Mouse (Mus musculus) c-Kit-positive CD71-negative TER-119-negative erythroid progenitor cells, embryonic 14.5 days (primary cell): ENCODE results near the gene Cenpa.
"Not testable (repeated sequence)": the region's sequence is repeated elsewhere in the genome, so short reads cannot be mapped to it uniquely, and the experiment has no call there.

Source experiments
- DNase-seq: peaks from one replicate; pipeline ENCODE4 v3.0.0-alpha.2; 2013; ENCODE audit warnings: low read depth

Cenpa gene

DNA sequence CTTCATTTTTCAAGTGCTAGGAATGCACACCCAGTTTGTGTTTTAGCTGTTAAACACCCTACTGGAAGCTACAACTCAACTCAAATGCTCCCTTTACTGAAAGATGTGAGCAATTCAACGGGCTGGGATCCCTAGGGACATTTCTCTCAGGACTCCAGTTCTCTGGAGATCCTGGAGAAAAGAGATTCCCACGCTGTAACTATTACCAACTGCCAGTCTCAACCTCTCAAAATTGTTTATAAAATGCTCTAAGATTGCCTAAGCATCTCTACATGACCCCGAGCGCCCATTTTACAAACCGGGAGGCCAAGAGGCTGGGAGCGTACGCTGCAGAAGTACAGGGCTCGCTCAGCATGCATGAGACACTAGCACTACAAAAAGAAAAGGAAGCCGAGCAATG lies 19.2 kb upstream of the Cenpa start:
- no peak for DNase-seq

DNA sequence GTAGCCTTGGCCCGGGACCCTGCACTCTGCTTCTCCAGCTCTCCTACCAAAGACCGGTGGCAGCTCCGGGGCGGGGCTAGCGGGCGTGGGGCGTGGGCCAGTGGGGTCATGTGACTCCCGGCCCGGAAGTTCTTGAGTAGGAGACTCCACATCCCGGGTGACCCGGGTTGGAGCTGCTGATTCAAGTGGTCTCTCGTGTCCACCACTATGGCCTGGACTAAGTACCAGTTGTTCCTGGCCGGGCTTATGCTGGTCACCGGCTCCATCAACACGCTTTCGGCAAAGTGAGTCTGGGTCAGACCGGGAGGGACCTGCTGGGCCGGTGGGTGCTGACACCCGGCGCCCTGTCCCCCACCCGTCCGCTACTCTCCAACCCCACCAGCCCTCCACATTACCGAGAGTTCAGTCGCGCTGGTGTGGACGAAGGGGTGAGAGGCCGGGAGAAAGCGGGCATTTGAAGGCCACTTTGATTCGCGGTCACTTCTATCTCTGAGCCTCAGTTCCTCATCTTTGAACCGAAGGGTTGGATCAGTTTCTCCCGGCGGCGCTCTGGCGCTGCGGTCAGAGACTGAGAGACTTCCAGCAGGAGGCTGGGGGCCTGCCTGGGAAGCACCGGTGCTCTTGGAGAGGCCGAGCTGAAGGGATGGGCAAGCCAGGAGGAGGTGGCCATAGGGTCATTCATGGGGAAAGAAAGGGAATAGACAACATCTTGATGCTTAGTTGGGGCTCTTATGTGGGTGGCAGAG lies 18.6 kb upstream of the Cenpa start, which contains the start of gene Slc35f6:
Gene Slc35f6, plus strand, starts transcription at position 119 of the 746 bp plus-strand sequence.
- peak; percentile 63 for DNase-seq

DNA sequence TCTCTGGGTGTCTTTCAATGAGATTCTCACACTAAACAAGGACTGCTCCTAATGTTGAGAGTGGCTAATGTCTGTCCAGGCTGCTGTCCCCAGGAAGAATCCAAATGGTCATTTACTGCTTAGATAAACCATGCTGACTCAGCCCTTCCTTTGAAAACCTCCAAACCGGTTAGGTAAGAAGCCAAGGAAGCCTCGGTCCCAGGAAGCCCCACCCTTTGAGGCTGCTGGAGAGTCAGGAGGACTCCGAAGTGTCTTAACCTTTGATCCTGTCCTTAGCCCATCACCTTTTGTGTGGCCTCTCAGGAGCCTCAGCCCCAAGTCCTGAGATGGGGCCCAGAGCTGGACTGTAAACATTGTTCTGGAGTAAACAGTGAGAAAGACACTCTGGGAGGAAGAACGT lies 17.0 kb upstream of the Cenpa start:
- DNase-seq: no peak

DNA sequence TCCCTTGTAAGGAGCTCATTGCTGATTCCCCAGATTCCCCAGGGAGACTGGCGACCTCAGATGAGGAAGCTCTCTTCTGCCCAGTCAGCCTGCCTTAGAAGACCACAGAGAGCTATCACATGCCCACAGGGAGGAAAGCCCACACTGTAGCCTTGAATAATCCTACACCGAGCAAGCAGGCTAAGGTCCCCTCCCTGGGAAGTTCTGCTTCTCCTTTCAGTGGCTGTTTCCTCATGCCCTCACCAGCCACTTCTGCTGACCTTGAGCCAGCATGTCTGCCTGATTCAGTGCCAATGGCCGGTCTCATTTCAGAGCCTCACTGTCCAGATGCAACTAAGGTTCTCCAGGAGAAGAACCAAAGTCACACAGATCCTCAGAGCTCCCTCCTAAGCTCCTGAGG lies 15.8 kb upstream of the Cenpa start:
- no peak for DNase-seq

DNA sequence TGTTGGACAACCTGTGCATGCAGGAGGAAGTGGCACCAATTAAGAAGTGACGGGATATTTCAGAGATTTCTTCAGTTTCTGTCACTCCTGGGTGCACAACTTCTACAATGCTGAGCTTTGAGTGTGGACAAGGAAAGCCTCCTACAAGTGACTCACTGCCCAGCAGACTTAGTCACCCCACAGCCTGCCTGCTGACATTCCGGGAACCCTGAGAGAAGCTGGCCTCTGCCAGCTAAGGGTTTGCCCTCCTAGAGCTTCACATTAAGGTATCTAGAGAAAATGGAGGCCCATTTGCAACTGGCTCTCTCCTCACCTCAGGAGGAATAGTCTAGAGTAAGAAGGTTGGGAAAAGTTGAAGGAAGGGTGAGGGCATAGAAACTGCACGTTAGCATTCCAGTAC lies 15.0 kb upstream of the Cenpa start:
- no peak for DNase-seq

DNA sequence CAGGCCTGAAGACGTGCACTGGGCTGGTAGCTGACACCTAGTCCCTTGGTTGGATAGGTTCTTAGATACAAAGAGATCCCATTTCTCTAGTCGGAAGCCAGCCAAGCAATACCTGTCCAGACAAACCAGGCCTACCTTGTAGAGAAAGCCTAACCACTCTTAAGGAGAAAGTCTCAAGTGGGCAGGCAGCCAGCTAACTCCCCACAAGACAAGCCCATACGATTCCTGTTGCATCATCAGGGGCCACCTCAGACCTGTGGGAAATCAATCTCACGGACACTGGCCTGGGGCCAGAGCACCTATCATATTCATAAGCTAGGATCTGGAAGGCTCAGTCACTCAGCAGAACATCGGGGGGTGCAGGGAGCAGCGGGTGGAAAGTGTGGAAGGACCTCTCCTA lies 13.3 kb upstream of the Cenpa start:
- DNase-seq: no peak

DNA sequence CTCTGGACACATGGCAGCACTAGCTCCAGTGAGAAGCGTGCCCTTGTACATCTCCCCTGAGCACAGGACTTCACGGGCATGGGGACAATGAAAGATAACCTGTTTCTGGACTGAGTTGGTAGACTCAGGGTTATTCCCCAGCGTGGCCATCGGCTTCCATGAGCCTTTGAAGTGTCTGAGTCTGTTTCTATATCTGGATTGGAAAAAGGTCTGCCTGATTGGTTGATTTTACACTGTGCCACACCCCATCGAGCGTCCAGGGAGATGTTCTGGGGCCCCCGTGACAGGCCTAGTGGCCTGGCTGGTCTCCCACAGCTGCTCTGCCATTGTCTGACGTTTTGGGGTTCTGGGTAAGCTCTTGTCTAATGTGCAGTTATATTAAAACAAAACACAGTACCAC lies 11.5 kb upstream of the Cenpa start:
- no peak for DNase-seq

DNA sequence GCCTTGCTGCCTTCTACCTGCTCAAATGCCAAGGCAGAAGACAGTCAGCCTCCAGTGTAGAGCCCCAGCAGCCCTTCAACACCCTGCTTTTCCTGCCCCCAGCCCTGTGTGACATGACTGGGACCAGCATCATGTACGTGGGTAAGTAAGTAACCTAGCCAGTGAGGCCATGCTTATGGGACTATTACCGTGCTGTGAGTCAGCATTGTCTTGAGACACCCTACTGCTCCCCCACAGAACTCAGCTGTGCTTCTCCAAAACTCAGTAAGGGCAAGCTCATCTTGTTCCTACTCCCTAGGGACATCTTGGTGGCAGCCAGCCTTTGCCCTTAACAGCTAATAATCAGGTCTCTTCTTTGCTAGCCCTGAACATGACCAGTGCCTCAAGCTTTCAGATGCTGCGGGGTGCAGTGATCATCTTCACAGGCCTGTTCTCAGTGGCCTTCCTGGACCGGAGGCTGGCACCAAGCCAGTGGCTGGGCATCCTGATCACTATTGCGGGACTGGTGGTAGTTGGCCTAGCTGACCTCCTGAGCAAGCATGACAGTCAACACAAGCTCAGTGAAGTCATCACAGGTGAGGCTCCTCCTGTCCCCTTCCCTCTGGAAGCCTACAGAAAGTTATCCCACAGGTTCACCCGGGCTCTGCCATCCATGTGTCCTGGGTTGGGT lies 10.9 kb upstream of the Cenpa start:
- DNase-seq: no peak

DNA sequence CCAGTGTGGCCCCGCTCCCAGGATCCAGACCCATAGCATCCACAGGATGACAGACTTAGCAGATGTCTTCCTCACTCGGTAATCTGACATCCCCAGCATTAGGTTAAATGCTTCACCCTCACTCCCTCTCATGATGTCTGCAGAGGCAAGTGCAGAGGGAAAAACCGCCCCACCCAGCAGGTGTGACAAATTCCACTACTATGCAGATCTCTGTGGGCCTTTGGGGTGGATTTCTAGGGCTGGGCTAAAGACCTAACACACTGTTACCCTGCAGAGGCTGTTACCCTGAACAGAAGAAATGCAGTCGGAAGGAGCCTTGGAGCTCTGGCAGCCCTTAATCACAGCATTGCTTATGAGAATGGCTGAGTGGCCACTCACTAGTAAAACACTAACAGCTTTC lies 7.5 kb upstream of the Cenpa start:
- DNase-seq: no peak

DNA sequence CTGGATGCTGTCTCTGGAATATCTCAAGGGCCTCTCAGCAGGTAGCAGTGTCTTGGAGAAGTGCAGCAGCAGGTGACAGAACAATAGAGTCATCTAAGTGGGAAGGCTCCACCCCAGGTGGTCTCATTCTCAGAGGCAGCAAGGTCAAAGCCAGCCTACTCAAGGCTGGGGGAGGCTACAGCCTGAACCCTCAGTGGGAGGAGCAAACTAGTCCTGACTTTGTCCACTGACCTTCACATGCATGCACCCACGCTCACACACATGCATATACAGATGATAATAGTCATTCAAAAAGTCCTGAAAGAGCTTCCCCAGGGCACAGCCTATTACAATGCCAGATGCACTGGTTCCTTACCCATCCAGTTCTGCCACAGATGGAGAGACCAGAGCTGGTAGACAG lies 6.3 kb upstream of the Cenpa start:
- no peak for DNase-seq

DNA sequence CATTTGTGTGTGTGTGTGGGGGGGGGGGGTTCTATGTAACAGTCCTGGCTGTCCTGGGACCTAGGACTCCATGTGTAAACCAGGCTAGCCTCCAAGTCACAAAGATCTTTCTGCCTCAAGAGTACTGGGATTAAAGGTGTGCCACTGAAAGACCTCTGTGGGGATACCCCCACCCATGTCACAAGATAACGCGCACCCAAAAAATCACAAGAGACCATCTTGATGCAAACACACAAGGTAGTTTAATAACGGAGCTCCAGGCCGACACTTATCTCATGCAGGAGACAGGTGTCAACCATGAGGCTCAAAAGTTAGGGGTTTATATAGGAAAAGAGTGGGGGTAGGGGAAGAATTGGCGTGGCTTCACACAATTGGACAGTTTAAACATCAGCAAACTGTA lies 5.8 kb upstream of the Cenpa start:
- no peak for DNase-seq

DNA sequence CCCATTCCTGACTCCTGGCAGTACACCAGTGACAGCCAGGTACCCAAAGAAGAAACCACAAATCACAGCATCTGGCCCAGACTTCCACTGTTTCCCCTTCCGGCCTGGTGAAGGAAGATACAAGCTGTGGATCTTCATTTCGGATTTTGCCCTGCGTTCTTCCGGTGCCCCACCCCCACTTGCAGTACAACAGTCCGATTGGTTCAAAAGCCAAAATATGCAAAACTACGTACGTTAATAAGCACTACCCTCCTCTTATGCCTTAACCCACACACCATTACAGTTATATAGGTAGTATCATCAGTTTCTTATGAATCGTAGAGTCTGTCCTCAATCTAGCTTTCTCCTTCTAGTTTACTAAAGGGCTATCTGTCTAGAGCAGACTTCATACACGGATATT lies 1.2 kb upstream of the Cenpa start:
- DNase-seq: no peak

DNA sequence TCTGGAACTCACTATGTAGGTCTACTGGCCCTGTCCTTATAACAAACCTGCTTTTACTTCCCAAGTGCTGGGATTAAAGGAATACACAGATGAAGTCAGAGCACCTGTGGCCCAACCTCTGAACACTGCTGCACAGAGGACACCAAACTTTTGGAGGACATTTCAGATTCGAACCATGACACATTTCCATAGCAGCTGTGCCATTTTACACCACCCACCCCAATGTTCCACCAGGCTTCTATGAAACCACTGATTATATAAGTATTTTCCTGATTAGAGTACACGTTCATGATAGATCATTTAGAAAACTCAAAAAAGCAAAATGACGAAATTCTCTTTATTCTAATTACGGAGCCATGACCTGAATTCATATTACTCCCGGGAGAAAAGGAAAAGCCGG lies 609 bp upstream of the Cenpa start:
- no peak for DNase-seq

DNA sequence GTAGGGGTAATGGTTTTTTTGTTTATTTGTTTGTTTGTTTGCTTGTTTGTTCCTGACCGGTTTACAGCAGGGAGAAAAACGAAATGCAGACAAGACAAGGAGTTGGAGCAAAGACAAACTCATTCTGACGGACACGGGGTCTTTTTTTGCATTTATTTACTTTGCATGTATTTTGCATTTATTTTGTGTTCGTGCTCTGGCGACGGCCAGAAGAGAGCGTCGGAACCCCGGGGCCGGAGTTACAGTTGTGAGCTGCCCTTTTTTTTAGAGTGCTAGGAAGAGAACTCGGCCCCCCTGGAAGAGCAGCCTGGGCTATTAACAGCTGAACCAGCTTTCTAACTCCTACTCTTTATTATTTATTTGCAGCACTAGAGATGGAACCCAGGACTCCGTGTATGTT lies 638 bp downstream of the Cenpa start:
- DNase-seq: no peak

DNA sequence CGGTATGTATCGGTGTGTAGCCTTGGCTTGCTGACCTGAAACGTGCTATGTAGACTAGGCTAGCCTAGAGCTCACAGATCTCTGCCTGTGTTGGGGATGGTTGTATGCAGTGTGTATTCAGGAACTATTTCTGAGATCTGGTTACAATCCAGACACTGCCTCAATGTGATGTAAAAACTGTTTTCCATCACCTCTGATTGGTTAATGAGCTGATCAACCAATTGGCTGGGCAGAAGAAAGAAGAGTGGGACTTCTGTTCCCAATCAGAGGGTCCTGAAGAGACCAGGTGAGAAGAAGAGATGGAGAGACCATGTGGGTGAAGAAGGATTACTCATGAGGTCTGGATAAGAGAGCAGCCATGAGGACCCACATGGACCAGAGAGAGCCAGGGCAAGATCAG lies 1.1 kb downstream of the Cenpa start:
- no peak for DNase-seq

DNA sequence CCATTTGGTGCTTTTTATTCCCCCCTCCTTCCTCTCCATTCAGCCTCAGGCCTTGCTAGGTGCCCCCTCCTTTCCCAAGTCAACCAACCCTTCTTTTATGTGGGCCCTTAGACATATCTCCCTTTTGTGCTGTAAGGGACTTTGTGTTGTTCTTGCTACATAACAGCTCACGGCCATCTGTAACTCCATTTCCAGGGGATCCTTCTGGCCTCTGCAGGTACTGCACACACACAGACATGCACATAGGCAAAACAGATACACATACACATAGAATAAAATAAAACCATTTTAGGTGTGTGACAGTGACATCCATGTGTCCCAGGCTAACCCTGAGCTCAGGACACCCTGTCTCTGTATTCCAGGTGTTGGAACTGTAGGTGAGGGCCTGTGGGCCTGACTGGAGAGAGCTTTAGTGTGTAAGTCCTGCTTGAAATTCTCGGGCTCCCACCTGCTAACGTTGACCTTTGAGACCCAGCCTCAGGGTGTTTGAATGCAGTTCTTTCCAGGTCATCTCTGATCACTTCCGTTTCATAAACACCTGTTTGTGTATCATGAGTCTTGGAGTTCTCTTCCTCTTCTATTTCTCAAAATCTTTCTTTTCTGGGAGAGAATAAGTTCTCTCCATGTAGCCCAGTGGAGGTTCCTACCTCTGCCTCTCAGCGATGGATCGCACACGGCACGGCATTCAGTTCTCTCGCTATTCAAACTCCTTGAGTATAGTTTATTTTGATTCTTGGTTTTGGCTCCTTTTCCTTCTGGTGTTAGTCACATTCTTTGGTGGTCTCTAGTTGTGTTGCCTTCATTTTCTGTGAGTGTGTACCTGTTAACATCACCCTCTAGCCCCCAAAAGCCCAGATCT lies 2.3 kb downstream of the Cenpa start:
- no peak for DNase-seq

DNA sequence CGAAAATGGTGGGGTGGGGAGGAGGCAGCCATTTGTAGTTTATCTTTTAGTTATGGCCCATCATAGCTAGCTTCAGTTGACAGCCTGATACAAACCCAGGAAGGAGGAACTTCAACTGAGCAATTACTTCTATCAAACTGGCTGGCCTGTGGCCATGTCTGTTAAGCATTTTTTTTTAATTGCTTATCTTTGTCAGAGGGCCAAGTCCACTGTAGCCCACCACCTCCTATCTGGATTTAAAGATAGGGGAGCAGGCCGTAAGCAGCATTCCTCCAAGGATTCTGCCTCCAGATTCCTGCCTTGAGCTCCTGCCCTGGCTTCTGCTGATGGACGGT lies 2.9 kb downstream of the Cenpa start:
- DNase-seq: no peak

DNA sequence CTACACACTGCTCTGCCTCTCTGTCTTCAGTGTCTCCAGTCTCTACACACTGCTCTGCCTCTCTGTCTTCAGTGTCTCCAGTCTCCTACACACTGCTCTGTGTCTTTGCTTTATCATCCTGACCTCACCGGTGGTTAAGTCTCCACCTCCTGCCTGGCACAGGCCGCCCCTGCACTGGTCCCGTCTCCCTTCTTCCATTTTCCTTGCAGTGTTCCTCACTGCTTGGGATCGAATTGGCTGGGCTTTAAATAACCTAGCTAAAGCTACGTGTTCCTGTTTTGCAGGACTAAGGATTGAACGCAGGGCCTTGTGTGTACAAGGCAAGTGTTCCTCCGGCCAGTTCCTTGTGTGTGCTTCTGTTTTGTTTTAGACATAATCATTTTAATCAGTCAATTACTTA lies 3.5 kb downstream of the Cenpa start:
- DNase-seq: no peak

DNA sequence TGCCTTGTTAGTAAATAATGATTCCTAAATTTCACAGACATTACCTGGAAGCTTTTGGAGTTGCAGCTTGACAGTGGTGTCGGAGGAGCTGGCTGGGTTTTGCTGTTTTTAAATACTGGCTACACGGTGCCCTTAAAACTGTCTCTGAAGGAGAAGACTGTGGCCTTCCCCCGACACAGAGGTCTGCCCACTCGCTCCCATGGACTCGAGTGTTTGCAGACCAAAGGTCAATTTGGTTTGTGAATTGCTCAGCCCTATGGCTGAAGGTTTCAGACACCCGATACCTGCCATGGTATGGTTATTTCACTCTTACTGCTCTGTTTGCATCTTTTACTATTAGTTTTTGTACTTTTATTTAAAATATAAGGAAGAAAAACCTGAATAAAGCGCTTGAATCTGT lies 7.4 kb downstream of the Cenpa start:
- no peak for DNase-seq

DNA sequence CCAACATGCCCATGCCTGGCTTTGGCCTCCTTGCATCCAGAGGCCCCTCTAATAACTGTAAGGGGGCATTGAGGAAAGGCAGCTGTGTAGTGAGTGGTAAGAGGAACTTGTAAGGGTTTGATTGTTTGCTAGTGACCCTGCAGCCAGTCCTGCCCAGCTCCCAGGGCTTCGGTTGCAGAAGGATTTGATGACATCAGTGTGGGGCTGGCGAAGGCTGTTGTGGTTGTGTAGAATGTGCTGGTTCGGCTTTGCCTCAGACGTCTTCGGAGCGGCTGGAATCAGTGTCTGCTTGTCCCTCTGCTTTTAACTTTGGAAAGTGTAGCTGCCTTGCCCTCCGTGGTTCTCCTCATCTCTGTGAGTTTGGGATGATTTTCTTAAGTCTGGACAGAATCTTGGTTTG lies 10.2 kb downstream of the Cenpa start:
- DNase-seq: no peak

DNA sequence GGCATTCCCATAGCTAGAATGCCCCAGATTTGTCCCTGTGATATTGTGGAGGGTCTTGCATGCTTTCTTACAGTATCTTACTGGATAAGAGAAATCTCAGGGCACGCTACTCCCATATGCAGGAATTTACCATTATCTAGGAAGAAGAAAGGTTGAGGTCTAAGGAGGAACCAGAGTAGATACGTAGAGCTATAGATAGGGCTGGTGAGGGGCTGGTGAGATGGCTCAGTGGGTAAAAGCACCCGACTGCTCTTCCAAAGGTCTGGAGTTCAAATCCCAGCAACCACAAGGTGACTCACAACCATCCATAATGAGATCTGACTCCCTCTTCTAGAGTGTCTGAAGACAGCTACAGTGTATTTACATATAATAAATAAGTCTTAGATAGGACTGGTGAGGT lies 11.5 kb downstream of the Cenpa start:
- not testable (repeated sequence) for DNase-seq

DNA sequence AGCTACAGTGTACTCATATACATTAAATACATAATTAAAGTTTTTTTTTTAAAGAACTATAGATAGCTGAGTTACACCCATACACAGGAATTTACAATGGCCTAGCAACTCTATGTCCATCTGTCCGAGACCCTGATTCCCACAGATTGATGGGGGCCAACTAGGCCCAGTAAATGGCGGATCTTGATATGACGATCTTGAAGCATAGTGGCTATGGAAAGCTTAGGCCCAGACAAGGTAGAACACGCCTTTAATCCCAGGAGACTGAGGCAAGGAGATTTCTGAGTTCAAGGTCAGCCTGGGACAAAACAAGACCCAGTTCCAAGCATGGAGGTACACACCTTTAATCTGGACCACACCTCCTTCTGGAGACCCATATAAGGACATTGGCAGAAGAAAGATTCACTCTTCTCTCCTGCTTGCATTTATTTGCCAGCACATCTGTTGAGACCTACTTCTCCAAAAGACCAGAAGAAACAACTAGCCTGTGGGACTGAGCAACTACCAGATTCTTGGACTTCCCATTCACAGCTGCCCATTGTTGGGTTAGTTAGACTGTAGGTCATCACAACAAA lies 12.2 kb downstream of the Cenpa start:
- no peak for DNase-seq

DNA sequence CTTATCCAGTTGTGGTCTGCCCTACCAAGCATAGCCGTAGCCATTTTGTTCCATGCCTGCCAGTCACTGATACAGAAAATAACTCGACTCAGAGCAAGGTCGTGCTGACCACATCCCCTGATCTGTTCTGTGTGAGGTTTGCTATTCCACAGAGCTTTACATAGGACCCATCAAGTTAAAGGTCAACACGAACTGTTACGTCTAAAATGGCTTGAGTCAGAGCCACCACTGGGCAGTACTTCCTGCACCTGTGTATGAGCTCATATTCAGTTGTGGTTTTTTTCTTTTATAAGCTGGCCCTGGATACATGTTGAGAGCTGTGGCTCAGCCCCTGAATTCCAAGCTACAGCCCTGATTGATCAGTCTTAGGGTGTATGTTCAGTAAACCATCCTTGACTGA lies 13.0 kb downstream of the Cenpa start:
- no peak for DNase-seq
